Mouse (Mus musculus) heart, adult 2 months (tissue): ENCODE measurements at regions not wholly inside any gene's neighbourhood (a gene's known extent, or its start where the extent isn't known, plus 50 kb on each side); places are given as distances from the start of the nearest gene placed in this dataset.

Source experiments
- DNase-seq, 2 experiments: peaks; one replicate each; pipeline ENCODE4 v3.0.0; 2021
- H3K27ac ChIP-seq: fragments of 200-600 bp; 2 replicates; pipeline ENCODE4 v1.8.1; 2022
- H3K27me3 ChIP-seq: fragments of 200-500 bp; 2 replicates; pipeline ENCODE4 v1.6.1; 2012; ENCODE audit warnings: mild to moderate bottlenecking, low read length, inconsistent platforms, mixed read lengths; ENCODE audit not compliant: control insufficient read depth, insufficient read depth
- H3K36me3 ChIP-seq: fragments of 200-500 bp; 2 replicates; pipeline ENCODE4 v1.6.1; 2012; ENCODE audit warnings: low read length, inconsistent platforms; ENCODE audit not compliant: control insufficient read depth, insufficient read depth
- H3K4me1 ChIP-seq: fragments of 200-500 bp; 2 replicates; pipeline ENCODE4 v1.6.1; 2011; ENCODE audit warnings: low read length; ENCODE audit not compliant: control insufficient read depth, insufficient read depth
- H3K4me3 ChIP-seq: fragments of 200-600 bp; 2 replicates; pipeline ENCODE4 v1.8.1; 2022
- H3K79me2 ChIP-seq: fragments of 200-500 bp; replicated peaks from 2 replicates; pipeline ENCODE4 v1.6.1; 2012; ENCODE audit warnings: mild to moderate bottlenecking, inconsistent platforms, low read length, moderate library complexity, mixed read lengths; ENCODE audit not compliant: control insufficient read depth, insufficient read depth
- H3K9ac ChIP-seq: fragments of 200-500 bp; 2 replicates; pipeline ENCODE4 v1.6.1; 2012; ENCODE audit warnings: low read depth, mild to moderate bottlenecking, control low read depth, inconsistent platforms, low read length, mixed read lengths
- CTCF ChIP-seq: fragments of 200-600 bp; IDR thresholded peaks from 2 replicates; pipeline ENCODE4 v1.8.1; 2022; ENCODE audit warnings: antibody characterized with exemption, mild to moderate bottlenecking, moderate library complexity
- EP300 ChIP-seq: fragments of 200-500 bp; IDR thresholded peaks from 2 replicates; pipeline ENCODE4 v1.6.1; 2011; ENCODE audit warnings: low read depth, low read length, control low read depth; ENCODE audit not compliant: insufficient read depth
- POLR2A ChIP-seq: fragments of 200-500 bp; IDR thresholded peaks from 2 replicates; pipeline ENCODE4 v1.6.1; 2011; ENCODE audit warnings: mild to moderate bottlenecking, low read depth, low read length, control low read depth; ENCODE audit not compliant: insufficient read depth
- WGBS: fragments of 180-500 bp; shearing (Covaris S2); methylation state at CpG from one replicate; pipeline ENCODE4 v1.1.7; 2018; 5-methylcytosine and 5-hydroxymethylcytosine counted together
- intact Hi-C: fragments of 180-260 bp; cut with DNase I; formaldehyde crosslinking; loops from one replicate; pipeline ENCODE4 v1.15.1; 2025

DNA sequence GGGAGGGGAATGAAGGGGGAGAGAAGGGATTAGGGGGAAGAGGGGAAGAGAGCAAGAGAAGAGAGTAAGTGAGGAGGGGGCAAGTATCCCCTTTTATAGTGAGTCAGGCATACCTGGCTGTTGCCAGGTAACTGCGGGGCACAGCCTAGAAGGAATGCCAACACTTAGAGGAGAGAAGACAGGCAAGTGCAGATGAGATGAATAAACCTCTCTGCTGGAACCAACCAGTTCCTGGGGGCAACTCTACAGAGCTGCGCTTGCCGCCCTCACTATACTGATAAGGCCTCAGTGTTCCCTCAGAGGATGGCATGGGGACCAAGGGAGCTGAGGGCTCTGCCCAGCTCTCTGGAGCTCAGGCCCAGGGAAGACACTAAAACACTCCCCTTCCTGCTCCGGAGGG, 192.2 kb downstream of the Opa1 start:
- Histone ChIP-seq H3K9ac (no peak overlapping the region), H3K27me3 (no peaks in the 10 kb centered on the region), H3K27ac (no peak overlapping the region), H3K4me3 (no peak overlapping the region), H3K36me3 (no peaks in the 10 kb centered on the region), H3K4me1 (no peaks in the 10 kb centered on the region), H3K79me2 (no peaks in the 10 kb centered on the region)
- intact Hi-C loops = no loop called here
- 70% methylated on average over 4 of the region's 4 CpGs for WGBS
- no peak for DNase-seq
- TF ChIP-seq CTCF (no peak), POLR2A (no peak), EP300 (no peak)

DNA sequence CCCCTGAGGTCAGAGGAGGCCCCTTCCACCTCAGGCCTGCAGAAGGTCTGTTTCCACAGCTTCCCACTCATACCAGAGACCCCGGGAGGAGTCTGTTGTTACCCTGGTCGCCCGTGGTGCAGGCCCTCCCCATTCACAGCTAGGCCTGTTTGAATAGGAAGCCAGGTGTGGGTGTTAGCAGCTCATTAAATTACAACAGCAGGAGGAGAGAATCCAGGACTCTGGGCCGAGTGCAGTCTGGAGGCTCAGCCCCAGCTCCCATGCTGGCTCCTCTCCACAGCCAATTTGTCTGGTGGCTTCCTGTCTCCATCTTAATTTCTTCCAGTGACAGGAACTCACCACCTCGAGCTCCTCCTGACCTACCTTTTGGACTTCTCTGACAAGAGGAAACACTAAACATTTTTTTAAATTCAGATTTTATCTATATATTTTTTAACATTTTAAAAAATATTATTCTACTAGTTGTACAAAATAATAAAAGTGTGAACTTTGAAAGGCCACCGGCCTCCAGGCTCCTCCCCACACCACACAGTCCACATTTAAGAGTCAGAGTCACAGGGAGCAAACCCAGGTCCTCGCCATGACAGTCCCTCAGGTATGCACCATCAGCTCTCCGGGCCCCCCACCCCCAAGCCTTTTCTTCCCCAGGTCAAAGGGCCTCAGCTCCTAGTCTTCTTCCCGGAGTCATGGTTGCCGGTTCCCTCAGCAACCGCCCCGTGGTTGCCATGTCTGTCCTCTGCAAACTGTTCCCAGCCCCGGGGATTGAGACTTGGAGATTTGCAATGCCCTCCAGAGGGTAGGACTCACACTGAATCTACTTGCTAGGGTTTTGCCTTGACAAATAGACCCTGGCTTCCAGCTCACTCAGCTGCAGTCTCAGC, 192.8 kb downstream of the Opa1 start:
- TF ChIP-seq EP300 (no peak), POLR2A (no peak), CTCF (no peak)
- H3K79me2 ChIP-seq = no peaks in the 10 kb centered on the region
- no peak overlapping the region for H3K27ac ChIP-seq
- intact Hi-C loops = no loop called here
- H3K36me3 ChIP-seq = no peaks in the 10 kb centered on the region
- 63% methylated on average over 13 of the region's 13 CpGs for WGBS
- no peaks in the 10 kb centered on the region for H3K4me1 ChIP-seq
- H3K9ac ChIP-seq = no peak overlapping the region
- no peak overlapping the region for H3K4me3 ChIP-seq
- no peaks in the 10 kb centered on the region for H3K27me3 ChIP-seq
- DNase-seq = no peak

DNA sequence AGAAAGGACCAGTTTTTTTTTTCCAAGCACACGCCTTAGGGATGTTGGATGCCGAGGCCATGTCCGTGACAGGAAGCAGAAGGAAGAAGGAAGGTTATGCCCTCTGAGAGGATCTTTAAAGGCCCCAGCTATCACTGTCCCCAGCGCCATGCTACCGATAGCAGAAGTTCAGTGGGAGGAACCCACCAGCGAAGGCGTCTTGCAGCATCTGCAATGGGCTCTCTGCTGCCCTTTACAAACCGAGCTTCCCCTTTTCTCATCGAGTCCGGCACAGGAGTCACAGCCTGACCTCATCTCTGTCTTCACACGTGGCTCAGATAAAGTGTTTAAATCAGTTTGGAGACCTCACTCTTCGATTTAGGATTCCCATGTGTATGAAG, 193.5 kb downstream of the Opa1 start:
- Histone ChIP-seq H3K27me3 (no peaks in the 10 kb centered on the region), H3K79me2 (no peaks in the 10 kb centered on the region), H3K27ac (no peak overlapping the region), H3K9ac (no peak overlapping the region), H3K4me1 (no peaks in the 10 kb centered on the region), H3K4me3 (no peak overlapping the region), H3K36me3 (no peaks in the 10 kb centered on the region)
- WGBS = 52% methylated on average over 12 of the region's 12 CpGs
- TF ChIP-seq CTCF = no peak
- TF ChIP-seq POLR2A = no peak
- no peak for TF ChIP-seq EP300
- intact Hi-C loops = no loop called here
- no peak for DNase-seq

DNA sequence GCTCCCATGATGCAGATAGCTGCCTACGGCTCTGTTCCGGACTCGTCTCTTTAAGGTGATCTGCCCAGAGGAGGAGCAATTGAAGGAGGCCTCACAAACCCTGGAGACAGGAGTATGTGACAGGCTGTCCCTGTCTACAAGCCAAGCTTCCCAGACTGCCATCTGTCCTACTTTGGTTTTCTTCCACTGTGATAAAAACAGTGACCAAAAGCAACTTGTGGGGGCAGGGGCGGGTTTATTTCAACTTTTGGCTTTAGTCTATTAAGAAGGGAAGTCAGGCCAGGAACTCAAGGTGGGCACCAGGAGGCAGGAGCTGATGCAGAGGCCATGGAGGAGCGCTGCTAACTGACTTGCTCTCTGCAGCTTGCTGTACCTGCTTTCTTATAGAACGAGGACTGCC, 193.9 kb downstream of the Opa1 start:
- intact Hi-C loops = no loop called here
- H3K4me3 ChIP-seq = no peak overlapping the region
- no peaks in the 10 kb centered on the region for H3K4me1 ChIP-seq
- no peak overlapping the region for H3K27ac ChIP-seq
- H3K79me2 ChIP-seq = no peaks in the 10 kb centered on the region
- no peaks in the 10 kb centered on the region for H3K27me3 ChIP-seq
- TF ChIP-seq POLR2A = no peak
- no peak for TF ChIP-seq CTCF
- no peak for TF ChIP-seq EP300
- WGBS = 85% methylated on average over 6 of the region's 6 CpGs
- DNase-seq = peak in 1 of 2 experiments; percentile 21
- H3K9ac ChIP-seq = no peak overlapping the region
- H3K36me3 ChIP-seq = no peaks in the 10 kb centered on the region

DNA sequence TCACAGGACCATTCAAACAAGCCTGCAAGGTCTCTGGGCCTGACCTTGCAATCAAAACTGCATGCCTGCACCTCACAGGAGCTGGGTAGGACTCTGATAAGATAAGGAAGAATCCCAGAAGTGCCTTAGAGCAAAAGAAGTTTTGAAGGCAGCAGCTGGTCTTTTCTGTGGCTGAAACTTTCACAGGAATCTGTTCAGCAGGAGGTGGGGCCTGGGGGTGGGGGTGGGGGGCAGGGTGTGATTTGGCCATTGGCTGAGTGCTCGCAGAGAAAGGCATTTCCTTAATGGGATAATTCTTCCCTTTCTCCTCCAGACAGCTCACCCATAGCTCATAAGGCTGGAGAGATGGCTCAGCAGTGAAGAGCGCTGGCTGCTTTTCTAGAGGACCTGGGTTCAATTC, 195.8 kb downstream of the Opa1 start:
- Histone ChIP-seq H3K27me3 (no peaks in the 10 kb centered on the region), H3K4me1 (no peaks in the 10 kb centered on the region), H3K9ac (no peak overlapping the region), H3K4me3 (no peak overlapping the region), H3K79me2 (no peaks in the 10 kb centered on the region), H3K27ac (no peak overlapping the region), H3K36me3 (no peaks in the 10 kb centered on the region)
- WGBS = 77% methylated on average over 2 of the region's 2 CpGs
- no peak for DNase-seq
- TF ChIP-seq POLR2A (no peak), CTCF (no peak), EP300 (no peak)
- intact Hi-C loops = no loop called here

DNA sequence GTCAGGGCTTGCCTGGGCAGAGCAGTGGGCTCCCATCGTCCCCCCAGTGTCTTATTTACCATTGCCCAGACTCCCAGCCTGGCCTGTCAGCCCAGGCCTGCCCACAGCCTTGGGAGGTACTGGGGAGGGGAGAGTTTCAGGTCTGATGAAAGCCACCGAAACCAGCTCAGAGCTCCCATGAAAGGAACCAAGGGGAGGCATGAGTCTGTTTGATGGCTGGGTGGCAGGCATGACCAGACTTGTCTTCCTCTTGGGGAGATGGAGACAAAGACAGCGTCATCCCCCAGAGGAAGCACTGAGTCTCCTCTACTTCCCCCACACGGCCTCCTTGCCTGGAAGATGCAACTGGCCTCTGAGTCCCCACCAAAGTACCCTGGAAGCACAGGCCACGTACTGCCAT, 196.7 kb downstream of the Opa1 start:
- H3K79me2 ChIP-seq = no peaks in the 10 kb centered on the region
- H3K27ac ChIP-seq = no peak overlapping the region
- H3K27me3 ChIP-seq = no peaks in the 10 kb centered on the region
- H3K4me1 ChIP-seq = no peaks in the 10 kb centered on the region
- H3K9ac ChIP-seq = no peak overlapping the region
- TF ChIP-seq EP300 (no peak), POLR2A (no peak), CTCF (no peak)
- H3K36me3 ChIP-seq = no peaks in the 10 kb centered on the region
- WGBS = 78% methylated on average over 5 of the region's 5 CpGs
- no peak overlapping the region for H3K4me3 ChIP-seq
- intact Hi-C loops = no loop called here
- DNase-seq = no peak
